Mouse (Mus musculus) ES-E14 (cell line): ENCODE results near the gene Afg1l.

Experiments used
- CHD2 ChIP-seq: IDR thresholded peaks from 2 replicates; pipeline ENCODE4 v1.6.1; 2014; ENCODE audit warnings: mild to moderate bottlenecking, low read depth, low read length, inconsistent platforms
- HCFC1 ChIP-seq: IDR thresholded peaks from 2 replicates; pipeline ENCODE4 v1.6.1; 2012; ENCODE audit warnings: low read length, inconsistent platforms, borderline replicate concordance; ENCODE audit not compliant: insufficient read depth
- MAFK ChIP-seq: IDR thresholded peaks from 2 replicates; pipeline ENCODE4 v1.6.1; 2014; ENCODE audit warnings: mild to moderate bottlenecking, low read depth, low read length, inconsistent platforms; ENCODE audit not compliant: insufficient read depth
- ZC3H11A ChIP-seq: IDR thresholded peaks from 2 replicates; pipeline ENCODE4 v1.6.1; 2012; ENCODE audit warnings: low read depth, mild to moderate bottlenecking, inconsistent platforms, low read length, borderline replicate concordance

DNA sequence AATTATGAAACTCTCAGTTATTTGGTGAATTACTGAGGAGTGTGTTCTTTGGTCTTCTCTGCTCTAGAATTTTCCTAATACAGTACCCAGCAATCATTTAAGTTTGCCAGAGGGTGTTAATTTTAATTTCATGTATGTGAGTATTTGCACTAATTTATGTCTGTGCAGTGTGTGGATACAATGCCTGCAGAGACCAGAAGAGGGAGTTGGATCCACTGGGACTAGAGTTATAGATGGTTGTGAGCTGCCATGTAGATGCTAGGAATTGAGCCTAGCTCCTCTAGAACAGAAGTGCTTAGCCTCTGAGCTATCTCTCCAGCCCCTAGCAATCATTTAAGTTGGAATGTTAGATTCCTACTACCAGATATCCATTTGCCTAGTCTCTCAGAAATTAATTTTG is 35.8 kb upstream of the Afg1l start:
- TF ChIP-seq MAFK (no peak), ZC3H11A (no peak), CHD2 (no peak), HCFC1 (no peak)
